Mouse (Mus musculus): ENCODE measurements at regions not wholly inside any gene's neighbourhood (a gene's known extent, or its start where the extent isn't known, plus 50 kb on each side); places are given as distances from the start of the nearest gene placed in this dataset.

- DNase-seq (ENCODE audit: low read depth) = no peak
Observed at GRCm38 (mm10) chr1:35331602-35332339, 482.0 kb downstream of the Plekhb2 start.

GRCm38 (mm10) chr1:35332340-35332684 is 482.5 kb downstream of the Plekhb2 start:
- no peak for DNase-seq (ENCODE audit: low read depth)

GRCm38 (mm10) chr1:35337647-35338046 is 487.9 kb downstream of the Plekhb2 start:
- DNase-seq (ENCODE audit: low read depth) = no peak

GRCm38 (mm10) chr1:35338184-35338583 is 488.4 kb downstream of the Plekhb2 start:
- no peak for DNase-seq (ENCODE audit: low read depth)

- DNase-seq (ENCODE audit: low read depth) = no peak
Observed at GRCm38 (mm10) chr1:35344539-35344938, 494.8 kb downstream of the Plekhb2 start.

- DNase-seq (ENCODE audit: low read depth) = no peak
Observed at GRCm38 (mm10) chr1:35348294-35348693, 498.5 kb downstream of the Plekhb2 start.

GRCm38 (mm10) chr1:35358981-35359380 is 509.2 kb downstream of the Plekhb2 start:
- DNase-seq (ENCODE audit: low read depth) = no peak

GRCm38 (mm10) chr1:35361465-35361864 is 511.7 kb downstream of the Plekhb2 start:
- DNase-seq (ENCODE audit: low read depth) = no peak

- DNase-seq (ENCODE audit: low read depth) = no peak
Observed at GRCm38 (mm10) chr1:35362836-35363235, 513.1 kb downstream of the Plekhb2 start.

GRCm38 (mm10) chr1:35366559-35366958 is 516.8 kb downstream of the Plekhb2 start:
- no peak for DNase-seq (ENCODE audit: low read depth)

- DNase-seq (ENCODE audit: low read depth) = no peak
Observed at GRCm38 (mm10) chr1:35372751-35373150, 523.0 kb downstream of the Plekhb2 start.

GRCm38 (mm10) chr1:35380633-35381385 is 531.0 kb downstream of the Plekhb2 start:
- DNase-seq (ENCODE audit: low read depth) = no peak

- DNase-seq (ENCODE audit: low read depth) = peak; percentile 62
Observed at GRCm38 (mm10) chr1:35385430-35385829, 535.7 kb downstream of the Plekhb2 start.

- DNase-seq (ENCODE audit: low read depth) = peak; percentile 33
Observed at GRCm38 (mm10) chr1:35388181-35388580, 538.4 kb downstream of the Plekhb2 start.

GRCm38 (mm10) chr1:35390371-35390770 is 540.6 kb downstream of the Plekhb2 start:
- no peak for DNase-seq (ENCODE audit: low read depth)

- no peak for DNase-seq (ENCODE audit: low read depth)
Observed at GRCm38 (mm10) chr1:35390858-35391586, 541.2 kb downstream of the Plekhb2 start.

GRCm38 (mm10) chr1:35393550-35394118 is 543.9 kb downstream of the Plekhb2 start:
- DNase-seq (ENCODE audit: low read depth) = no peak

- DNase-seq (ENCODE audit: low read depth) = no peak
Observed at GRCm38 (mm10) chr1:35400674-35401359, 551.0 kb downstream of the Plekhb2 start.

GRCm38 (mm10) chr1:35402995-35403394 is 553.2 kb downstream of the Plekhb2 start:
- no peak for DNase-seq (ENCODE audit: low read depth)

- DNase-seq (ENCODE audit: low read depth) = no peak
Observed at GRCm38 (mm10) chr1:35405418-35405817, 555.6 kb downstream of the Plekhb2 start.

GRCm38 (mm10) chr1:35415646-35416045 is 565.9 kb downstream of the Plekhb2 start:
- DNase-seq (ENCODE audit: low read depth) = no peak
